Mouse (Mus musculus) kidney, embryonic 14.5 days (tissue): ENCODE measurements around the gene Gm38392. TPM values are rescaled to one million over a fixed set of nuclear protein-coding genes. Genes with fewer than 3 reads are reported as not detected.

Experiments
- ATAC-seq: fragments of 200-750 bp; cut with Nextera tagmentation; 2 replicates; pipeline ENCODE4 v1.8.0; 2017; ENCODE audit warnings: moderate number of reproducible peaks, mild to moderate bottlenecking, moderate TSS enrichment, moderate library complexity; ENCODE audit not compliant: low FRiP score, low TSS enrichment
- H3K27ac ChIP-seq: fragments of 300-500 bp; sonication (generic); 2 replicates; pipeline ENCODE4 v1.5.1; 2014; ENCODE audit warnings: low read depth, mild to moderate bottlenecking, low read length, moderate library complexity, mixed read lengths
- H3K27me3 ChIP-seq: fragments of 300-500 bp; sonication (generic); 2 replicates; pipeline ENCODE4 v1.6.1; 2014; ENCODE audit warnings: mild to moderate bottlenecking, low read length; ENCODE audit not compliant: control insufficient read depth, insufficient read depth
- H3K36me3 ChIP-seq: fragments of 300-500 bp; sonication (generic); 2 replicates; pipeline ENCODE4 v1.6.1; 2014; ENCODE audit warnings: low read length, mixed read lengths; ENCODE audit not compliant: control insufficient read depth, insufficient read depth
- H3K4me1 ChIP-seq: fragments of 300-500 bp; sonication (generic); 2 replicates; pipeline ENCODE4 v1.6.1; 2014; ENCODE audit warnings: low read length, mixed read lengths; ENCODE audit not compliant: control insufficient read depth, insufficient read depth
- H3K4me2 ChIP-seq: fragments of 300-500 bp; sonication (generic); replicated peaks from 2 replicates; pipeline ENCODE4 v1.6.1; 2014; ENCODE audit warnings: low read depth, mild to moderate bottlenecking, low read length
- H3K4me3 ChIP-seq: fragments of 300-500 bp; sonication (generic); 2 replicates; pipeline ENCODE4 v1.5.1; 2014; ENCODE audit warnings: mild to moderate bottlenecking, low read length
- H3K9ac ChIP-seq: fragments of 300-500 bp; sonication (generic); 2 replicates; pipeline ENCODE4 v1.6.1; 2014; ENCODE audit warnings: low read depth, mild to moderate bottlenecking, low read length, moderate library complexity
- H3K9me3 ChIP-seq: fragments of 300-500 bp; sonication (generic); 2 replicates; pipeline ENCODE4 v1.6.1; 2016; ENCODE audit warnings: low read length; ENCODE audit not compliant: control insufficient read depth
- WGBS: fragments of 180-500 bp; shearing (Covaris S2); extraction: QIAGEN DNeasy Blood & Tissue Kit; methylation state at CpG from one replicate; pipeline ENCODE4 v1.1.7; 2014; 5-methylcytosine and 5-hydroxymethylcytosine counted together
- polyA plus RNA-seq: library from polyadenylated mRNA; unstranded; fragments of >200 nt; fragmentation: Nextera tagmentation; extraction: Ambion mirVana; gene quantifications from 2 replicates; pipeline ENCODE4 v1.2.1, GENCODE M21; 2014

Gm38392 gene
- polyA plus RNA-seq, 1 experiment from 2014 or later, result 0.79 TPM

DNA sequence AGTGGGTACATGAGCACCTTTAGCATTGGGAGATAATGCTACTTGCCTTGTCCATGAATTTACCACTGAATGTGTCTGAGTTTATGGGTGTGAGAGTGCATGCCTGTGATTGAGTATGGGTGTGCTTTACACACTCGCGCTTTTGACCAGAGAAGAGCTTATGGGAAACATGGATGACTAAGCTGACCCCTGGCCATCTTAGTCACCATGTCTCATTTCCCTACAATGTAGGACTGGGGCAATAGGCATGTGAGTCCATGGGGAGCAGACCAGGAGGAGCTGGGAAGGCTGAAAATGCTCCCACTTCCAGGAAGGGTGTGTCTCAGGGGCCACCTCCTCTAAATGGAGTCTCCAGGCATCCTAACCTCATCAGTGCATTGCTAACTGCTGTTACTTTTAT, 76.9 kb downstream of the Gm38392 start:
- Histone ChIP-seq H3K4me3 (no peak overlapping the region), H3K4me2 (no peak overlapping the region), H3K9me3 (no peaks in the 10 kb centered on the region), H3K4me1 (no peaks in the 10 kb centered on the region), H3K27ac (no peak overlapping the region), H3K36me3 (no peaks in the 10 kb centered on the region), H3K27me3 (peaks cover 98% of the 10 kb centered on the region), H3K9ac (no peak overlapping the region)
- WGBS, result 10% methylated on average over 2 of the region's 2 CpGs
- ATAC-seq, result no peak

DNA sequence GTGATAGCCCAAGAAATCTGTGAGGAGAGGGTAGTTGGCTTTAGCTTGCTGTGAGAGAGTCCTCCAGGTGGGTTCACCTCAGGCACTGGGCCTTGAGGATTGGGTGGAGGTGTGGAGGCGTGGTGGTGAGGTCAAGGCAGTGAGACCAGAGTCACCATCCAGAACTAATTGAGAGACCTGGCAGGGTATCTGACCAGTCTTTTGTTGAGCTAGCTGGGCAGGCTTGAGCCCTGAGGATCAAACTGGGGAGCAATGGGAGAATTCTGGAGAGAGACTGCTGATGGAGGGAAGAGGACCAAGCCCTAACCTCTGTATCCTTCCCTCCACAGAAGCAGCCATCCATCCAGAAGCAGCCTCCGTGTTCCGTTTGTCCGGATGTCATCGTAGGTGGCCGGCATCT, 77.7 kb downstream of the Gm38392 start:
- no peaks in the 10 kb centered on the region for H3K4me1 ChIP-seq
- no peak overlapping the region for H3K27ac ChIP-seq
- H3K27me3 ChIP-seq, result peaks cover 98% of the 10 kb centered on the region
- under 1% methylated on average over 6 of the region's 6 CpGs for WGBS
- ATAC-seq, result no peak
- no peak overlapping the region for H3K9ac ChIP-seq
- H3K4me3 ChIP-seq, result no peak overlapping the region
- no peaks in the 10 kb centered on the region for H3K9me3 ChIP-seq
- H3K4me2 ChIP-seq, result no peak overlapping the region
- H3K36me3 ChIP-seq, result no peaks in the 10 kb centered on the region

DNA sequence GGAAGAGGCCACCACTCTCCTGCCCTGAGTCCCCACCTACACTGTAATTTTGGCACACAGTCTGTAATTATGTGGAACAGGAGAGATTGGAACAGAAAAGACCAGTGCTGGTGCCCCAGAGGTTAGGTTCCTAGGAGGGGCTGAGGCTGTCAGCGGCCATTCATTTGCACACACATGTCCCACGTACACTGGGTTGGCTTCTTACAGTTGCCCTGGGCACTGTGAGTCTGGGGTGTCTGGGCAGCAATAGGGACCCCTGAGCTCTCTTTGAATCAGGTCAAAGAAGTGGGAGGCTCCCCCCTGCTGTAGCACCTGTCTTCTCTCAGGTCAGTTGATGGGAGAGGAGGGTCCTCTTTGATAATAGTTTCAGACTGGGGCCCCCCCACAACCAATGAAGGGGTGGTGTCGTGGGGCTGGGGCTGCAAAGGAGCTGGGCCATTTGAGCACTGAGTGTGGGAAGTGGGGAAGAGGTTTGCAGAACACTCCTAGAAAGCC, 78.7 kb downstream of the Gm38392 start:
- Histone ChIP-seq H3K9me3 (no peaks in the 10 kb centered on the region), H3K9ac (no peak overlapping the region), H3K4me3 (no peak overlapping the region), H3K27me3 (peaks cover 98% of the 10 kb centered on the region), H3K36me3 (no peaks in the 10 kb centered on the region), H3K27ac (no peak overlapping the region), H3K4me1 (no peaks in the 10 kb centered on the region), H3K4me2 (no peak overlapping the region)
- ATAC-seq, result no peak
- WGBS, result 9% methylated on average over 3 of the region's 3 CpGs

DNA sequence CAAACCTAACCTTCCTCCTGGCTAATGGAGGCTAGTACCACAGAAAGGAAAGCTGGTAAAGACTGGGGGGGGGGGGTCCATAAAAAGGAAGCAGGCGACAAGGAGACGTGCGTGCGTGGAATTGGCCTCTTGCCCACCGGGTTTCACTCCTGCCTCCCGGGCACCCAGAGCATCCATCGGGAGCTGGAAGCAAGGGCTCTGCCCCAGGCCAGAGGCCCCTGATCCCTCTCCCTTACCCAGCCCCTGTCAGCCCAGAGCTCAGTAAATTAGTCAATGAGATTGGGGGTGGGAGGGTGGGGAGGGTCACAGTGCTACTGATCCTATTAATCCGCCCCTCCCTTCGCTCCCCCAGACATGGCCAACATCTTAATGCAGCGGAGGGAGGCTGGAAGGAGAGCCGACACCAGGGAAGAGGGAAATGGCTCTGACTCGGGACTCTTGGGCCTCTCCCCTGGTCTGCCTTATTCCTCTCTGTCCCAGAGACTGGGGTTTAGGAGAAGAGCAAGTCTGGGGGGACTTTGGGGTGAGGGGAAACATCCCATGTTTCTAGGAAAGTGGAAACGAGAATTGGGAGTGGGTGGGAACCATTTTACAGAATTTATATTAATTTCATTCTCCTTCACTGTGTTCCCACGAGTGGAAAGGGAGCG, 79.4 kb downstream of the Gm38392 start:
- Histone ChIP-seq H3K4me3 (no peak overlapping the region), H3K27ac (no peak overlapping the region), H3K36me3 (no peaks in the 10 kb centered on the region), H3K9ac (no peak overlapping the region), H3K4me1 (no peaks in the 10 kb centered on the region), H3K9me3 (no peaks in the 10 kb centered on the region), H3K27me3 (peaks cover 99% of the 10 kb centered on the region), H3K4me2 (no peak overlapping the region)
- ATAC-seq, result no peak
- 2% methylated on average over 15 of the region's 15 CpGs for WGBS

DNA sequence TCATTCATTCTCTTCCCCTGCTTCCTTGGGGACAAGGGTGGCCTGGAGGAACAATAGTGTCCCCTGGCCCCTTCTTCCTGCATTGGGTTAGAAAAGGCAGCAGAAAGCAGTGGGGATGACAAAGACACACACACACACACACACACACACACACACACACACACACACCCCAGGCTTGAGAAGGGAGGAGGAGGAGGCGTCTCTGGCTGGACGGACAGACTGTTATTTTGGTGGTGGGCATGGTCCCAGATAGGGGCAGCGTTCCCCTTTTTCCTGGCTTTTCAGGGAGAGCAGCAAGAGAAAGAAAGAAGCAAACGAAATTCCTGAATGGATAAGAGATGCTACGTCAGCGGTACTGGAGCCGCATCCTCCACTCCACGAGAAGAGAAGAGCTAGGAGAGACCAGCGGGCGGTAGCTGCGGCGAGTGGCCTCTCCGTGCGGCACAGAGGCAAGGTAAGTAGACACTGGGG, 80.1 kb downstream of the Gm38392 start:
- no peaks in the 10 kb centered on the region for H3K36me3 ChIP-seq
- H3K4me3 ChIP-seq, result no peak overlapping the region
- no peak overlapping the region for H3K9ac ChIP-seq
- no peaks in the 10 kb centered on the region for H3K4me1 ChIP-seq
- H3K9me3 ChIP-seq, result no peaks in the 10 kb centered on the region
- peaks cover 99% of the 10 kb centered on the region for H3K27me3 ChIP-seq
- no peak overlapping the region for H3K4me2 ChIP-seq
- 1% methylated on average over 14 of the region's 14 CpGs for WGBS
- no peak for ATAC-seq
- H3K27ac ChIP-seq, result no peak overlapping the region

DNA sequence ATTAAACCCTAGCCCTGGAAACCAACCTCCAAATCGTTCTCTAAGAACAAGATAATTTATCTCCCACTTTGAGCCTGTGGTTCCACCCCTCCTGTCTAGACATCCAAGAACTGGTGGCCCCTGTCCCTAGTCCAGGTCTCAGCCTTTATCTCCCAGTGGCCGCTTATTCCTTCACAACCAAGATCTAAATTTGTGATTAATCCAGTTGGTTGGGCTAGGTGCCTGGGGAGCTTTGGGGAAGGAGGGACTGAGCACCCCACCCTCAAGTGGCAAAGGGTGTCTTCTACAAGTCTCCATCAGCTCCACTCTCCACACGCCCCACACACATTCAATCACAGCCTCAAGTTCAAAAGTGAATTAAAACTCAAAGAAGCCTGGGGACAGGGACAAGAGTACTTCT, 80.5 kb downstream of the Gm38392 start:
- no peaks in the 10 kb centered on the region for H3K36me3 ChIP-seq
- WGBS, result 8% methylated on average over 3 of the region's 3 CpGs
- H3K9ac ChIP-seq, result no peak overlapping the region
- no peaks in the 10 kb centered on the region for H3K9me3 ChIP-seq
- ATAC-seq, result no peak
- no peak overlapping the region for H3K4me2 ChIP-seq
- no peaks in the 10 kb centered on the region for H3K4me1 ChIP-seq
- H3K4me3 ChIP-seq, result no peak overlapping the region
- no peak overlapping the region for H3K27ac ChIP-seq
- H3K27me3 ChIP-seq, result peaks cover 100% of the 10 kb centered on the region

DNA sequence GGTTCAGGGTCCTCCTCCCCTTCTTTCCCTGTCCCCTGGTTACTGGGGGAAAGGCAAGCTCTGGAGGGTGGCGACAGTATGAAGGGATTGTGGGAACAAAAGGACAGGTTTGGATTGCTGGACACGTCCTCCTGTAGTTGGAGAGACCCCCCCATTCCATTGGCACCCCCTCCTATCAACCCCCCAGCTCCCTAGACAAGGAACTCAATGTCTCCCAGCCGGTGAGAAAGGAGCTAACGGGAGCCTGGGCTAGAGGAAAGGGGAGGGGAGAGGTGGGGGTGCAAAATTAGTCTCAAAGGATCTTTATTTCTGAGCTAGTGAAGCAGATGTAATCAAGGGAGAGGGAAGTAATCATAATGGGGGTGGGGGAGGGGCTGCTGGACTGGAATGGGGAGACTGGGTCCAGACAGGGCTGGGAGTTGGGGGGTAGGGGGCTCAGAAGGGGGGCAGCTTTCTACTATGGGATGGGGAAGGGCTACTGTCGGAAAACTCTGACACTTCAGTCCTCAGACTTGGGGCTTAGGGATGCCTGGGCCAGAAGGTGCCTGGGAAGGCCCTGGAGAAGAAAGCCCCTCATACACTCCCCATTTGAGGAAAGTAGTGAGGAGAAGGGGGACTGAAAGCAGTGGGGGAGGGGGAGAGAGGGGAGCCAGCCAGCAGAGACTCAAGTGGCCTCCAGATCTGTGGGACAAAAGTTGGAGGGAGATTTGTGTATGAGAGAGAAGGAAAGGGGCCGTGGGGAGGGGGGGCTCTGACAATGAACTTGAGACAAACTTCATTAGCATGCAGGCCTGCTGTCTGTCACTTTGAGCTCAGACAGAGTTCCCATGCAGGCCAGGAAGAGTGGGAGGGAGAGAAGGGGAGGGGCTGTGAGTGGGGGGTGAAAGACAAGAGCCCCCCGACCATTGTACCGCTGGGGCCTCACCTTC, 81.2 kb downstream of the Gm38392 start:
- H3K36me3 ChIP-seq, result no peaks in the 10 kb centered on the region
- H3K4me1 ChIP-seq, result 0 out of 2 replicates have a peak, but pooled peaks cover 3% of the 10 kb centered on the region
- H3K4me3 ChIP-seq, result no peak overlapping the region
- no peak overlapping the region for H3K4me2 ChIP-seq
- peaks cover 100% of the 10 kb centered on the region for H3K27me3 ChIP-seq
- WGBS, result 3% methylated on average over 8 of the region's 8 CpGs
- no peak for ATAC-seq
- no peak overlapping the region for H3K9ac ChIP-seq
- H3K27ac ChIP-seq, result no peak overlapping the region
- no peaks in the 10 kb centered on the region for H3K9me3 ChIP-seq

DNA sequence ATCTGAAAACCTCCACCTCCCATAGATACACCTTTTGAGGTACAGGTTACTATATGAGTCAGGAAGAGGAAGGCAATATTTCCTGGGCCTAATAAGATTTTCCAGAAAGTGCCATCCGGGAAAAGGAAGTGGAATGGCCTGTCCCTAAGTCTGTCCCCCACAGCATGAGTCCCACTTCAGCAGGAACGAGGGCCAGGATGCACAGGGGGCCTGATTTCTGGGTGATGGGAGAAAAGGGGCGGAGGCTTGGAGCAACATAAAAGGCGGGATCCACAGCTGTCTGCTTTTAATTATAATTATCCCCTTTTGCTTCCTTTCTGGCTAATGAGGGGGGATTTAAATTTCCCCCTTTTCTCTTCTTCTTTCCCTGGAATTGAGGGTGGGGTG, 81.8 kb downstream of the Gm38392 start:
- Histone ChIP-seq H3K36me3 (no peaks in the 10 kb centered on the region), H3K4me3 (no peak overlapping the region), H3K4me2 (no peak overlapping the region), H3K4me1 (0 out of 2 replicates have a peak, but pooled peaks cover 6% of the 10 kb centered on the region), H3K27ac (no peak overlapping the region), H3K9me3 (no peaks in the 10 kb centered on the region), H3K27me3 (peaks cover 100% of the 10 kb centered on the region), H3K9ac (no peak overlapping the region)
- no peak for ATAC-seq
- WGBS, result 12% methylated on average over 4 of the region's 4 CpGs

DNA sequence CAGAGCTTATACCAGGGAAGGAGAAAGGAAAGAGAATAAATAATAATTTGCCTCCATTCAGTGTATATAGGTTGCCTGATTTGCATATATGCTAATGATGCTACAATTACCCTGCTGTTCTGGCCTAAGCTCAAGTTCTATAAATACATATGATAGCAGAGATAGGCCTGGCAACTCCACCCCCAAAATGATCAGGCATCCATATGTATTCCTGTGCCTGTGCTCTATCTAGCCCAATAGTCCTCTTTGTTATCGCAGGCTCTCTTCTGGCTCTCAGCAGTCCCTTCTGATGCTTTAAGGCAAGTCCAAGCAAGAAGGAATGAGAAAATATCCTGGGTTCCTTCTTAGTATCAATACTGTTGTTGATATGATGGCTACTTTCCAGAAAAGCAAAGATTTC, 82.3 kb downstream of the Gm38392 start:
- no peak overlapping the region for H3K4me2 ChIP-seq
- H3K4me1 ChIP-seq, result 0 out of 2 replicates have a peak, but pooled peaks cover 6% of the 10 kb centered on the region
- no peak overlapping the region for H3K9ac ChIP-seq
- ATAC-seq, result no peak
- H3K36me3 ChIP-seq, result no peaks in the 10 kb centered on the region
- WGBS, result 14% methylated on average over 1 of the region's 1 CpGs
- H3K4me3 ChIP-seq, result no peak overlapping the region
- H3K27ac ChIP-seq, result no peak overlapping the region
- peaks cover 96% of the 10 kb centered on the region for H3K27me3 ChIP-seq
- H3K9me3 ChIP-seq, result no peaks in the 10 kb centered on the region
